Mouse (Mus musculus): ENCODE results near the gene Nodal. TPM values are rescaled to one million over a fixed set of nuclear protein-coding genes. Genes with fewer than 3 reads are reported as not detected.

The Nodal gene
- polyA plus RNA-seq, 1 experiment from 2014 or later, result 0.09 TPM

- no peaks in the 10 kb centered on the region for H3K9me3 ChIP-seq
- H3K4me3 ChIP-seq (replicated peaks), result no peak overlapping the region
- no peak for ATAC-seq
- H3K27ac ChIP-seq, result no peak overlapping the region
- H3K36me3 ChIP-seq, result no peaks in the 10 kb centered on the region
- 59% methylated on average over 7 of the region's 7 CpGs for WGBS
- H3K4me1 ChIP-seq (replicated peaks), result no peaks in the 10 kb centered on the region
- no peak overlapping the region for H3K4me2 ChIP-seq (replicated peaks)
- H3K9ac ChIP-seq, result no peak overlapping the region
- no peaks in the 10 kb centered on the region for H3K27me3 ChIP-seq (replicated peaks)
Observed at GRCm38 (mm10) chr10:61468900-61469299, 51.1 kb downstream of the Nodal start.

DNA sequence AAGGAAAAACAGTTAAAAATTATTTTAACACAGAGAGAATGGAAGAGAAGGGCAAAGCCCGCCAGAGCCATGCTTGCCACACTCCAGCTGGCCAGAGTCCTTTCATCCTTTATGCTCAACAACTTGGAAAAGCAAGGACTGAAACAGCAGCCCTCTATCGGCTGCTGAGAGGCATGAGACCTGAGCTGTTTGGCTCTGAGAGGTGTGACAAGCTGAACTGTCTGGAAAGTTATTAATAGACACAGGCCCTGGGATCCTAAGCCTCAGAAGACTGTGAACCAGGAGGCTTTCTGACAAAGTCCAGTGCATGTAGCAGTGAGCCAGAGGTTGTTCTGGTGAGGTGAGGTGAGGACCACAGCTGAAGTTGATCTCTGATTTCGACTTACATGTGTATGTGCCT lies 55.9 kb downstream of the Nodal start:
- WGBS, result 75% methylated on average over 3 of the region's 3 CpGs
- no peak for ATAC-seq

DNA sequence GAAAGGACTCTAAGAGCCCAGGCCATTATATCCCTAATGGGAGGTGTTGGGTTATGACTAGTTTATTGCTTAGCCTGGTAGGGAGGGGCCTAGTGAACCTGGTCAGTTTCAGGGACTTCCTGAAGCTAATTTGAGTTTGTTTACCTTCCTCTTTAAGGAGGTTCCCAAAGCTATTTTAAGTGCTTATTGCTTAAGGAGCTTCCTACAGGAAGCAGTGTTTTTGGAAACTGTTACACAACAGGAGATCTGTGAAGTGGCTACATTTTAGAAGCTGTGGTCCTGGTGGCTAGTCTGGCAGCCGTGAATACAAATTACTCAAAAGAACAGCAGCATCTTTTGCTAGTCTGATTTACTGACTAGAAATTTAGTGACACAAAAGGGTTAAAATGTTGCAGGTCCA lies 56.6 kb downstream of the Nodal start:
- no peak for ATAC-seq
- Histone ChIP-seq H3K36me3 (no peaks in the 10 kb centered on the region), H3K4me3 (replicated peaks) (no peak overlapping the region)

More for the DNA sequence above, 55.9 kb downstream of the Nodal start:
- no peak overlapping the region for H3K4me3 ChIP-seq (replicated peaks)
- no peak overlapping the region for H3K4me2 ChIP-seq (replicated peaks)
- no peaks in the 10 kb centered on the region for H3K27me3 ChIP-seq (replicated peaks)
- no peaks in the 10 kb centered on the region for H3K36me3 ChIP-seq
- H3K4me1 ChIP-seq (replicated peaks), result peaks cover 10% of the 10 kb centered on the region
- no peaks in the 10 kb centered on the region for H3K9me3 ChIP-seq
- no peak overlapping the region for H3K27ac ChIP-seq
- H3K9ac ChIP-seq, result no peak overlapping the region

More for the DNA sequence above, 56.6 kb downstream of the Nodal start:
- H3K27me3 ChIP-seq (replicated peaks), result no peaks in the 10 kb centered on the region
- H3K4me1 ChIP-seq (replicated peaks), result peaks cover 10% of the 10 kb centered on the region
- no peak overlapping the region for H3K9ac ChIP-seq
- WGBS, result 68% methylated on average over 1 of the region's 1 CpGs
- no peaks in the 10 kb centered on the region for H3K9me3 ChIP-seq
- H3K27ac ChIP-seq, result no peak overlapping the region
- no peak overlapping the region for H3K4me2 ChIP-seq (replicated peaks)

Other genes starting within 250 kb of the Nodal start
- gene Tbata, start 246.0 kb upstream of the Nodal start, polyA plus RNA-seq (2015; fragmentation: Nextera tagmentation; extraction: Ambion mirVana), result not detected in 2 replicates
- 0.66 and 0.78 TPM in 2 replicates for gene Adamts14, start 144.5 kb upstream of the Nodal start, polyA plus RNA-seq (2015; fragmentation: Nextera tagmentation; extraction: Ambion mirVana)
- gene Prf1, start 120.1 kb upstream of the Nodal start, polyA plus RNA-seq (2015; fragmentation: Nextera tagmentation; extraction: Ambion mirVana), result 0.06 TPM in 1 of 2 replicates, not detected in the other
- gene Pald1, start 34.4 kb upstream of the Nodal start, polyA plus RNA-seq (2015; fragmentation: Nextera tagmentation; extraction: Ambion mirVana), result 14.5 and 16.3 TPM in 2 replicates
- 74.4 and 80.6 TPM in 2 replicates for gene Eif4ebp2, start 34.7 kb downstream of the Nodal start, polyA plus RNA-seq (2015; fragmentation: Nextera tagmentation; extraction: Ambion mirVana)
- gene Lrrc20, start 57.8 kb downstream of the Nodal start, polyA plus RNA-seq (2015; fragmentation: Nextera tagmentation; extraction: Ambion mirVana), result 5.6 and 5.9 TPM in 2 replicates
- 0.06 and 0.16 TPM in 2 replicates for gene Npffr1, start 177.5 kb downstream of the Nodal start, polyA plus RNA-seq (2015; fragmentation: Nextera tagmentation; extraction: Ambion mirVana)
- 232 and 235 TPM in 2 replicates for gene Ppa1, start 230.6 kb downstream of the Nodal start, polyA plus RNA-seq (2015; fragmentation: Nextera tagmentation; extraction: Ambion mirVana)

Data from intestine, embryonic 15.5 days (tissue).